Mouse (Mus musculus) intestine, postnatal 0 days (tissue): ENCODE measurements around the gene Vmo1. TPM values are rescaled to one million over a fixed set of nuclear protein-coding genes. Genes with fewer than 3 reads are reported as not detected.
"Not testable (repeated sequence)": the region's sequence is repeated elsewhere in the genome, so short reads cannot be mapped to it uniquely, and the experiment has no call there.

ENCODE experiments used
- ATAC-seq: fragments of 200-750 bp; cut with Nextera tagmentation; 2 replicates; pipeline ENCODE4 v1.8.0; 2017; ENCODE audit warnings: mild to moderate bottlenecking, moderate TSS enrichment, moderate library complexity
- H3K27ac ChIP-seq: fragments of 300-500 bp; sonication (generic); 2 replicates; pipeline ENCODE4 v1.5.1; 2014; ENCODE audit warnings: mild to moderate bottlenecking, low read depth, low read length, moderate library complexity
- H3K27me3 ChIP-seq: fragments of 300-500 bp; sonication (generic); replicated peaks from 2 replicates; pipeline ENCODE4 v1.6.1; 2014; ENCODE audit warnings: low read length, mixed read lengths; ENCODE audit not compliant: control insufficient read depth, insufficient read depth
- H3K36me3 ChIP-seq: fragments of 300-500 bp; sonication (generic); 2 replicates; pipeline ENCODE4 v1.6.1; 2014; ENCODE audit warnings: mild to moderate bottlenecking, moderate library complexity; ENCODE audit not compliant: control insufficient read depth, insufficient read depth
- H3K4me1 ChIP-seq: fragments of 300-500 bp; sonication (generic); replicated peaks from 2 replicates; pipeline ENCODE4 v1.6.1; 2014; ENCODE audit warnings: antibody characterized with exemption, low read length, mixed read lengths; ENCODE audit not compliant: control insufficient read depth, insufficient read depth
- H3K4me2 ChIP-seq: fragments of 300-500 bp; sonication (generic); replicated peaks from 2 replicates; pipeline ENCODE4 v1.6.1; 2014; ENCODE audit warnings: low read depth, mild to moderate bottlenecking, moderate library complexity
- H3K4me3 ChIP-seq: fragments of 300-500 bp; sonication (generic); 2 replicates; pipeline ENCODE4 v1.5.1; 2014; ENCODE audit warnings: low read depth, low read length
- H3K9ac ChIP-seq: fragments of 300-500 bp; sonication (generic); 2 replicates; pipeline ENCODE4 v1.6.1; 2014; ENCODE audit warnings: mild to moderate bottlenecking, low read depth, low read length
- H3K9me3 ChIP-seq: fragments of 300-500 bp; sonication (generic); 2 replicates; pipeline ENCODE4 v1.6.1; 2016; ENCODE audit warnings: mixed run types; ENCODE audit not compliant: control insufficient read depth
- CTCF ChIP-seq: sonication (generic); IDR thresholded peaks from 2 replicates; pipeline ENCODE4 v1.5.1; 2016; ENCODE audit warnings: low read depth, mild to moderate bottlenecking, control low read depth, antibody characterized with exemption, moderate library complexity
- WGBS: fragments of 180-500 bp; shearing (Covaris S2); extraction: QIAGEN DNeasy Blood & Tissue Kit; methylation state at CpG from one replicate; pipeline ENCODE4 v1.1.7; 2014; 5-methylcytosine and 5-hydroxymethylcytosine counted together
- polyA plus RNA-seq: library from polyadenylated mRNA; unstranded; fragments of >200 nt; fragmentation: Nextera tagmentation; extraction: Ambion mirVana; gene quantifications from 2 replicates; pipeline ENCODE4 v1.2.1, GENCODE M21; 2015

Gene Vmo1
- polyA plus RNA-seq, 1 experiment from 2014 or later = 0.25 TPM

GRCm38 (mm10) chr11:70539423-70539822 is 25.0 kb upstream of the Vmo1 start:
- WGBS = 5% methylated on average over 9 of the region's 9 CpGs
- peak; percentile 8; the same call in 1 of the 2 replicates for ATAC-seq
- H3K9ac ChIP-seq = peak overlapping the region; percentile 71; the same call in 1 of the 2 replicates
- H3K27ac ChIP-seq = 0 out of 2 replicates have a peak overlapping the region, but pooled peaks have one; percentile 70
- no peaks in the 10 kb centered on the region for H3K9me3 ChIP-seq
- H3K27me3 ChIP-seq = no peaks in the 10 kb centered on the region
- H3K4me1 ChIP-seq = no peaks in the 10 kb centered on the region
- no peak for TF ChIP-seq CTCF
- no peaks in the 10 kb centered on the region; the same call in 1 of the 2 replicates for H3K36me3 ChIP-seq
- peak overlapping the region; percentile 88 for H3K4me2 ChIP-seq
- H3K4me3 ChIP-seq = peak overlapping the region; percentile 73

- H3K4me1 ChIP-seq = no peaks in the 10 kb centered on the region
- no peak for ATAC-seq
- no peak within 1 kb of the TSS for H3K27ac ChIP-seq
- H3K27me3 ChIP-seq = no peaks in the 10 kb centered on the region
- 81% methylated on average over 6 of the region's 6 CpGs for WGBS
- H3K4me3 ChIP-seq = no peak within 1 kb of the TSS
- TF ChIP-seq CTCF = no peak
- no peaks in the 10 kb centered on the region for H3K9me3 ChIP-seq
- no peak within 1 kb of the TSS for H3K4me2 ChIP-seq
- H3K9ac ChIP-seq = no peak within 1 kb of the TSS
- H3K36me3 ChIP-seq = peaks cover 10% of the 10 kb centered on the region; the same call in 1 of the 2 replicates
Observed at GRCm38 (mm10) chr11:70532839-70533238, 18.4 kb upstream of the Vmo1 start, which contains the start of gene Gm40193. TSS of gene Gm40193 (minus strand) at chr11:70532939.

GRCm38 (mm10) chr11:70531065-70531464 is 16.6 kb upstream of the Vmo1 start:
- H3K9ac ChIP-seq, H3K4me1 ChIP-seq, H3K4me2 ChIP-seq, ATAC-seq, H3K27ac ChIP-seq, H3K4me3 ChIP-seq, H3K27me3 ChIP-seq, H3K9me3 ChIP-seq: not testable (repeated sequence)
- peak; percentile 28; the same call in 1 of the 2 replicates for TF ChIP-seq CTCF
- H3K36me3 ChIP-seq = peaks cover 26% of the 10 kb centered on the region
- WGBS = 78% methylated on average over 2 of the region's 2 CpGs

GRCm38 (mm10) chr11:70528610-70529009 is 14.2 kb upstream of the Vmo1 start:
- Histone ChIP-seq H3K27me3 (no peaks in the 10 kb centered on the region), H3K27ac (no peak overlapping the region; the same call in 1 of the 2 replicates), H3K4me1 (no peaks in the 10 kb centered on the region), H3K4me2 (no peak overlapping the region), H3K4me3 (no peak overlapping the region), H3K36me3 (peaks cover 26% of the 10 kb centered on the region), H3K9ac (no peak overlapping the region), H3K9me3 (no peaks in the 10 kb centered on the region)
- no peak for ATAC-seq
- no peak for TF ChIP-seq CTCF
- 86% methylated on average over 7 of the region's 7 CpGs for WGBS

GRCm38 (mm10) chr11:70526211-70526610 is 11.8 kb upstream of the Vmo1 start:
- Histone ChIP-seq H3K4me2 (peak overlapping the region; percentile 71), H3K36me3 (peaks cover 26% of the 10 kb centered on the region), H3K27ac (no peak overlapping the region), H3K4me3 (no peak overlapping the region; the same call in 1 of the 2 replicates), H3K9me3 (no peaks in the 10 kb centered on the region), H3K9ac (no peak overlapping the region), H3K27me3 (no peaks in the 10 kb centered on the region), H3K4me1 (no peaks in the 10 kb centered on the region)
- 82% methylated on average over 12 of the region's 12 CpGs for WGBS
- no peak for TF ChIP-seq CTCF
- ATAC-seq = no peak

- peak overlapping the region; percentile 82 for H3K4me3 ChIP-seq
- no peaks in the 10 kb centered on the region for H3K4me1 ChIP-seq
- peak overlapping the region; percentile 21; the same call in 1 of the 2 replicates for H3K27ac ChIP-seq
- ATAC-seq = 0 out of 2 replicates have a peak, but pooled peaks have one; percentile 15
- H3K4me2 ChIP-seq = peak overlapping the region; percentile 71
- under 1% methylated on average over 12 of the region's 12 CpGs for WGBS
- peak overlapping the region; percentile 63 for H3K9ac ChIP-seq
- TF ChIP-seq CTCF = no peak
- no peaks in the 10 kb centered on the region for H3K27me3 ChIP-seq
- no peaks in the 10 kb centered on the region for H3K9me3 ChIP-seq
- H3K36me3 ChIP-seq = peaks cover 26% of the 10 kb centered on the region
Observed at GRCm38 (mm10) chr11:70525726-70526125, 11.3 kb upstream of the Vmo1 start.
